Mouse (Mus musculus) neural tube, embryonic 15.5 days (tissue): Measurements from ENCODE around the gene Appbp2. TPM values are rescaled to one million over a fixed set of nuclear protein-coding genes. Genes with fewer than 3 reads are reported as not detected.

Experiments
- ATAC-seq: fragments of 200-750 bp; cut with Nextera tagmentation; 2 replicates; pipeline ENCODE4 v1.8.0; 2017; ENCODE audit warnings: mild to moderate bottlenecking, moderate TSS enrichment, moderate library complexity; ENCODE audit not compliant: low FRiP score
- H3K27ac ChIP-seq: fragments of 300-500 bp; sonication (generic); replicated peaks from 2 replicates; pipeline ENCODE4 v1.5.1; 2015; ENCODE audit warnings: mild to moderate bottlenecking, inconsistent platforms
- H3K27me3 ChIP-seq: fragments of 300-500 bp; sonication (generic); replicated peaks from 2 replicates; pipeline ENCODE4 v1.6.1; 2015; ENCODE audit warnings: inconsistent platforms
- H3K36me3 ChIP-seq: fragments of 300-500 bp; sonication (generic); 2 replicates; pipeline ENCODE4 v1.6.1; 2015; ENCODE audit warnings: inconsistent platforms
- H3K4me1 ChIP-seq: fragments of 300-500 bp; sonication (generic); 2 replicates; pipeline ENCODE4 v1.6.1; 2015; ENCODE audit warnings: inconsistent platforms
- H3K4me2 ChIP-seq: fragments of 300-500 bp; sonication (generic); 2 replicates; pipeline ENCODE4 v1.6.1; 2015; ENCODE audit warnings: inconsistent platforms, mild to moderate bottlenecking, moderate library complexity
- H3K4me3 ChIP-seq: fragments of 300-500 bp; sonication (generic); replicated peaks from 2 replicates; pipeline ENCODE4 v1.5.1; 2015; ENCODE audit warnings: mild to moderate bottlenecking, inconsistent platforms
- H3K9ac ChIP-seq: fragments of 300-500 bp; sonication (generic); replicated peaks from 2 replicates; pipeline ENCODE4 v1.6.1; 2015; ENCODE audit warnings: mild to moderate bottlenecking, inconsistent platforms
- H3K9me3 ChIP-seq: fragments of 300-500 bp; sonication (generic); replicated peaks from 2 replicates; pipeline ENCODE4 v1.6.1; 2016; ENCODE audit warnings: inconsistent platforms
- WGBS: fragments of 180-500 bp; shearing (Covaris S2); methylation state at CpG from one replicate; pipeline ENCODE4 v1.1.7; 2015; ENCODE audit warnings: mixed read lengths; 5-methylcytosine and 5-hydroxymethylcytosine counted together
- polyA plus RNA-seq: library from polyadenylated mRNA; unstranded; fragments of >200 nt; fragmentation: Nextera tagmentation; extraction: Ambion mirVana; gene quantifications from 2 replicates; pipeline ENCODE4 v1.2.1, GENCODE M21; 2015

The Appbp2 gene
- polyA plus RNA-seq, 1 experiment from 2014 or later = 47.0 TPM

DNA sequence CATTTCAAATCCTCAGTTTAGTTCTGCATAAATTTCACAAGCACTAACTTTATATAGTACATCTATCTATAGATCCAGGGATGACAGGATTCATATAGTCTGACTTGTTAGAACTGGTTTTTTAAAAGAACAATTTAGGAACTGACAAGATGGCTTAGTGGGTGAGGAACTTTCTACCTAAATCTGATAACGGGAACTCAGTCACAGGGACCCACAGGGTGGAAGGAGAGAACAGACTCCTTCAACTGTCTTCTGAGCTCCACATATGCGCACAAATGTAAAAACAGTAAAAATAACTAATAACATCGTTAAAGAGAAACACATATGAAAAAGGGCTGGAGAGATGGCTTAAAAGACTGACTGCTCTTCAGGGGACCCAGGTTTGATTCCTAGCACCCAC lies 15.9 kb downstream of the Appbp2 start:
- Histone ChIP-seq H3K36me3 (peaks cover 18% of the 10 kb centered on the region), H3K4me3 (no peak overlapping the region), H3K27me3 (no peaks in the 10 kb centered on the region), H3K4me2 (no peak overlapping the region), H3K27ac (no peak overlapping the region), H3K9me3 (no peaks in the 10 kb centered on the region), H3K4me1 (no peaks in the 10 kb centered on the region), H3K9ac (no peak overlapping the region)
- no peak for ATAC-seq
- 91% methylated on average over 3 of the region's 3 CpGs for WGBS

GRCm38 (mm10) chr11:85214679-85215078 lies 20.3 kb downstream of the Appbp2 start:
- Histone ChIP-seq H3K36me3 (peaks cover 52% of the 10 kb centered on the region), H3K27ac (no peak overlapping the region), H3K4me2 (no peak overlapping the region), H3K4me1 (no peaks in the 10 kb centered on the region), H3K9me3 (no peaks in the 10 kb centered on the region), H3K4me3 (no peak overlapping the region), H3K27me3 (no peaks in the 10 kb centered on the region), H3K9ac (no peak overlapping the region)
- whole genome bisulfite sequencing = 93% methylated on average over 3 of the region's 3 CpGs
- no peak for ATAC-seq

- H3K4me3 ChIP-seq = no peak overlapping the region
- no peaks in the 10 kb centered on the region for H3K4me1 ChIP-seq
- no peak overlapping the region for H3K27ac ChIP-seq
- H3K4me2 ChIP-seq = no peak overlapping the region
- no peaks in the 10 kb centered on the region for H3K27me3 ChIP-seq
- 98% methylated on average over 2 of the region's 2 CpGs for WGBS
- H3K9me3 ChIP-seq = no peaks in the 10 kb centered on the region
- no peak for ATAC-seq
- no peak overlapping the region for H3K9ac ChIP-seq
- peaks cover 63% of the 10 kb centered on the region for H3K36me3 ChIP-seq
These were observed 21.7 kb downstream of the Appbp2 start for GRCm38 (mm10) chr11:85213215-85213614.

DNA sequence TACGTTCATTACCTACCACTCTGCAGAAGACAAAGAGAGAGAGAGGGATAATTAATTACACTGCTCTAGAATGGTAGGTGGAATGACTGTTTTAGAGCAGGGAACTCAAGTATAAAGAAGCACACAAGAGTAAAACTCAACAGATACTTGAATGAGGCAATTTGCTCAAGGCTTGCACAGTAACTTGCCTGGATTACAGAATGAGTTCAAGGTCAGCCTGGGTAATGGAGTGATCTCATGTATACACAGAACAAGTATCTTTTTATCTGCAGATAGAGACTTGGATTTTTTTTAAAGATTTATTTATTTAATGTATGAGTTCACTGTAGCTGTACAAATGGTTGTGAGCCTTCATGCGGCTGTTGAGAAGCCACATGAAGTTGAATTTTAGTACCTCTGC lies 23.8 kb downstream of the Appbp2 start:
- H3K9me3 ChIP-seq = no peaks in the 10 kb centered on the region
- H3K36me3 ChIP-seq = peaks cover 75% of the 10 kb centered on the region
- no peak for ATAC-seq
- no peaks in the 10 kb centered on the region for H3K27me3 ChIP-seq
- 88% methylated on average over 2 of the region's 2 CpGs for WGBS
- no peaks in the 10 kb centered on the region for H3K4me1 ChIP-seq
- no peak overlapping the region for H3K4me3 ChIP-seq
- H3K9ac ChIP-seq = no peak overlapping the region
- H3K27ac ChIP-seq = no peak overlapping the region
- H3K4me2 ChIP-seq = no peak overlapping the region

DNA sequence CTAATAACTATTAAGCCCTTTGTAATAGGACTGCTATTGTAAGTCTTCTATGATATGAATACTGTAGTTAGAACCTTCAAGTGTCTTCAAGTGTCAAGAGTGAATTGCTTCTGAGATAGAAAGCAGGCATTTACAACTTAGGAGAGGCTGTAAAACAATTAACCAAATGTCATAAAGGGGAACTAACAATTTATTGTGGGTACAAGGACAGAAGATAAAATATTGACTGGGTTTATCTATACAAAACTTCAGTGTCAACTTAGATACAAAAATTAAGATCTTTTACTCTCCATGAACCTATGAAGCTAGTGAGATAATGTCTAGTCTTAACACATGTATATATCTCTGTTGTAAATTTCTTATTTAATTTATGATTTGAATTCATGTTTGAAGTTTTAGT lies 28.7 kb downstream of the Appbp2 start:
- Histone ChIP-seq H3K27ac (no peak overlapping the region), H3K4me3 (no peak overlapping the region), H3K9ac (no peak overlapping the region), H3K27me3 (no peaks in the 10 kb centered on the region), H3K9me3 (no peaks in the 10 kb centered on the region), H3K36me3 (peaks cover 57% of the 10 kb centered on the region), H3K4me2 (no peak overlapping the region), H3K4me1 (no peaks in the 10 kb centered on the region)
- no peak for ATAC-seq

GRCm38 (mm10) chr11:85198906-85199305 lies 36.0 kb downstream of the Appbp2 start:
- no peaks in the 10 kb centered on the region for H3K9me3 ChIP-seq
- H3K4me1 ChIP-seq = no peaks in the 10 kb centered on the region
- peaks cover 72% of the 10 kb centered on the region for H3K36me3 ChIP-seq
- WGBS = 76% methylated on average over 2 of the region's 2 CpGs
- no peak overlapping the region for H3K4me2 ChIP-seq
- no peak for ATAC-seq
- H3K4me3 ChIP-seq = no peak overlapping the region
- no peak overlapping the region for H3K9ac ChIP-seq
- no peak overlapping the region for H3K27ac ChIP-seq
- H3K27me3 ChIP-seq = no peaks in the 10 kb centered on the region

DNA sequence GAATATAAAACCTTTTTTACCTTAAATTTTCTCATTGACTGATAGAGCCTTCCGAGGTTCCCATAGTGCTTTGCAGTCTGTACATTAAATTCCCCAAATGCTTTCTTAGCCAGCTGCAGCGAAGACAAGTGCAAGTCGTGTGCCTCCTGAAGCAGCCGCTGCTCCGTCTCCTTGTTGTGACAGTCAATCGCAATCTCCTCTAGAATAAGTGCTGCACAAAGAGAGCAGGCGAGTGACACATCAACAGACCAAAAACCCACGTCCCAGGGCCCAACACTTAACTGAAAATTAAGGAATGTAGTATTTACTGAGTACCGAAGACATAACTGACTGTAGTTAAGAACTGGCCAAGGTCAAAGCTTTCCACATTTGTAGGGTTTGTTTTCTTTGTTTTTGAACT lies 38.9 kb downstream of the Appbp2 start:
- no peaks in the 10 kb centered on the region for H3K9me3 ChIP-seq
- no peaks in the 10 kb centered on the region for H3K27me3 ChIP-seq
- WGBS = 91% methylated on average over 9 of the region's 9 CpGs
- H3K9ac ChIP-seq = no peak overlapping the region
- H3K27ac ChIP-seq = no peak overlapping the region
- H3K36me3 ChIP-seq = peaks cover 79% of the 10 kb centered on the region
- no peak overlapping the region for H3K4me3 ChIP-seq
- no peaks in the 10 kb centered on the region for H3K4me1 ChIP-seq
- no peak overlapping the region for H3K4me2 ChIP-seq
- no peak for ATAC-seq

GRCm38 (mm10) chr11:85194206-85194605 lies 40.7 kb downstream of the Appbp2 start:
- Histone ChIP-seq H3K27me3 (no peaks in the 10 kb centered on the region), H3K9me3 (no peaks in the 10 kb centered on the region), H3K36me3 (peaks cover 79% of the 10 kb centered on the region), H3K4me3 (no peak overlapping the region), H3K4me1 (no peaks in the 10 kb centered on the region), H3K27ac (no peak overlapping the region), H3K4me2 (no peak overlapping the region), H3K9ac (no peak overlapping the region)
- no peak for ATAC-seq
- WGBS = 96% methylated on average over 11 of the region's 11 CpGs

DNA sequence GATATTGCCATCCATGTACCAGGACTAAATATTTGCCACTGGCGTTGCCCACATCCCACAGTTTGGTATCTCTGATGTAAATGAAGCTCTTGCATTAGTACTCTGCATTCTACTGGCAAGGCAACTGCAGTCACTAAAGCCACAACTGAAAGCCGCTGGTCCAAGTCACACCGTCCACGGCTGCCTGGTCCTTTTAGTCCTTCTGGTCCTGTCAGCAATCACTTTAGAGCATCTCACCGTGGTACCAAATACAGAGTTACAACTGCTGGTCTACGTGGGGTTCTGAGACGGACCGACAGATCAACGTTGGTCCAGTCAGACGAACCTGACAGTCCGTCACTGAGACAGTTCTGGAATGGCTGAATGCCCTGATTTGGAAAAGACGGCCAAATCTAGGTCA lies 44.2 kb downstream of the Appbp2 start:
- no peaks in the 10 kb centered on the region for H3K4me1 ChIP-seq
- H3K27me3 ChIP-seq = no peaks in the 10 kb centered on the region
- H3K4me3 ChIP-seq = no peak overlapping the region
- no peaks in the 10 kb centered on the region for H3K9me3 ChIP-seq
- no peak for ATAC-seq
- H3K9ac ChIP-seq = no peak overlapping the region
- H3K36me3 ChIP-seq = peaks cover 57% of the 10 kb centered on the region
- 95% methylated on average over 12 of the region's 12 CpGs for WGBS
- no peak overlapping the region for H3K27ac ChIP-seq
- H3K4me2 ChIP-seq = no peak overlapping the region

GRCm38 (mm10) chr11:85189110-85189509 lies 45.8 kb downstream of the Appbp2 start:
- Histone ChIP-seq H3K4me3 (no peak overlapping the region), H3K36me3 (peaks cover 41% of the 10 kb centered on the region), H3K27me3 (no peaks in the 10 kb centered on the region), H3K9ac (no peak overlapping the region), H3K4me2 (no peak overlapping the region), H3K27ac (no peak overlapping the region), H3K4me1 (no peaks in the 10 kb centered on the region), H3K9me3 (no peaks in the 10 kb centered on the region)
- WGBS = 97% methylated on average over 4 of the region's 4 CpGs
- ATAC-seq = no peak

- 95% methylated on average over 6 of the region's 6 CpGs for WGBS
- Histone ChIP-seq H3K4me1 (peaks cover 9% of the 10 kb centered on the region), H3K4me2 (no peak overlapping the region), H3K36me3 (peaks cover 8% of the 10 kb centered on the region), H3K27me3 (no peaks in the 10 kb centered on the region), H3K4me3 (no peak overlapping the region), H3K9ac (no peak overlapping the region), H3K9me3 (no peaks in the 10 kb centered on the region), H3K27ac (no peak overlapping the region)
- no peak for ATAC-seq
These were observed 50.1 kb downstream of the Appbp2 start for GRCm38 (mm10) chr11:85184839-85185238.

DNA sequence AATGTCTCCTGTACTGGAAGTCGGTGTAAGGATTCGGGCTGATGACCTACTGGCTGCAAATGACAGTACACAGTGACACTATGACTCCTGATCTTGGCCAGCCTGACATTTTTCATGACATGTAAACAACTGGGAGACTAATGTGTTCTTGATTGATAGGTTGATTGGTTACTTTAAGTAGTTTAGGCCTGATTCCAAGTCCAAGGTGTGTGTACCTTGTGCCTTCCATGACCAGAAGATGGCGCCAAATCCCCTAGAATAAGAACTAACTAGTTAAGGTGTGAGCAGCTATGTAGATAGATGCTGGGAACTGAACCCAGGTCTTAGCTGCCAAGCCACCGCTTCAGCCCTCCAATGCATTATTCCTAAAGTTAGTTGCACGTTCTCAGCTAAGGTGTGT lies 50.8 kb downstream of the Appbp2 start:
- H3K9ac ChIP-seq = no peak overlapping the region
- H3K27ac ChIP-seq = no peak overlapping the region
- WGBS = 68% methylated on average over 5 of the region's 5 CpGs
- H3K36me3 ChIP-seq = peaks cover 2% of the 10 kb centered on the region
- H3K4me3 ChIP-seq = no peak overlapping the region
- peaks cover 9% of the 10 kb centered on the region for H3K4me1 ChIP-seq
- H3K9me3 ChIP-seq = no peaks in the 10 kb centered on the region
- H3K27me3 ChIP-seq = no peaks in the 10 kb centered on the region
- no peak for ATAC-seq
- H3K4me2 ChIP-seq = no peak overlapping the region

- Histone ChIP-seq H3K4me1 (peaks cover 9% of the 10 kb centered on the region), H3K4me3 (peak overlapping the region; percentile 40), H3K9ac (peak overlapping the region; percentile 46), H3K36me3 (no peaks in the 10 kb centered on the region), H3K27ac (peak overlapping the region; percentile 67), H3K9me3 (no peaks in the 10 kb centered on the region), H3K4me2 (peak overlapping the region; percentile 60), H3K27me3 (no peaks in the 10 kb centered on the region)
- peak; percentile 40; the same call in 1 of the 2 replicates for ATAC-seq
- WGBS = 25% methylated on average over 13 of the region's 13 CpGs
These were observed 51.6 kb downstream of the Appbp2 start for GRCm38 (mm10) chr11:85183284-85183779.
